Mouse (Mus musculus) G1E (cell line): ENCODE results near the gene Mok.

Source experiments
- CTCF ChIP-seq: IDR thresholded peaks from 2 replicates; pipeline ENCODE4 v1.5.1; 2012; ENCODE audit warnings: low read depth, low read length, inconsistent platforms, mixed read lengths
- GATA2 ChIP-seq: IDR thresholded peaks from 2 replicates; pipeline ENCODE4 v1.6.1; 2012; ENCODE audit warnings: low read depth, low read length, inconsistent platforms, borderline replicate concordance

DNA sequence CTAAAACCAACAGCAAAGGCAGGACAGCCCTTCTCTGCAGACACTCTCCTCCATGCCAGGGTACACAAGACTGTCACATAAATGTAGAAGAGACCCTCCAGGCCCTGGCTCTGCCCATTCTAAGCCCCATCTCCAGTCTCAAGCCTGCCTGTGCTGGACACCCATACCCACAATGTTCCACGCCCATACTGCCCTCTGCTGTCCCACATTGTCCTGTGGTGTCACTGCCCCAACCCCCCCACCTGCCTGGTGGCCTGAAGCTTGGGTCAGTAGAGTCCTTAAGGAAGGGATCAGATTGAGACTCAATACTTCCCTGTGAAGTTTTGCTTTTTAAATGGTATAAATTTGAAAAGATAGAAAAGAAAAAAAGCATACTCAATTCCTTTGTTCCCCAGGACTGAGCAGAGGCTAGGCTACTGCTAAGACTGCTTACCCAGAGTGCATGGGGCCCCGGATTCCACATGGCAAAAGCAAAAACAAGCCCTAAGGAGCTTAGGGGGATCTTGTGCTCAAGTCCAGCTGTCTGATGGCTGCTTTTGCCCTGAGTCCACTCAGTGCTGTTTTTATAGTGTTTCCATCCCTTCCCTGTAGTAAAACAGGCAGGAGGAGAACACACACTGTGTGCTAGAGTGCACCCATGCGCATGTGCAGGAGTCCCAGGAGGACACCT, 34.3 kb downstream of the Mok start:
- TF ChIP-seq CTCF: no peak
- TF ChIP-seq GATA2: no peak
